Mouse (Mus musculus) spleen, adult 2 months (tissue): ENCODE results near the gene P4ha2. TPM values are rescaled to one million over a fixed set of nuclear protein-coding genes. Genes with fewer than 3 reads are reported as not detected.

ENCODE experiments used
- DNase-seq, 2 experiments: peaks; one replicate each; pipeline versions ENCODE4 v3.0.0 to v3.0.0-alpha.2; 2012 to 2021; ENCODE audit warnings: low spot score in 2 of 2, low read depth in 1 of 2
- H3K27ac ChIP-seq: fragments of 200-500 bp; 2 replicates; pipeline ENCODE4 v1.5.1; 2012; ENCODE audit warnings: low read length, inconsistent platforms; ENCODE audit not compliant: insufficient read depth
- H3K27me3 ChIP-seq: fragments of 200-500 bp; 2 replicates; pipeline ENCODE4 v1.6.1; 2012; ENCODE audit warnings: mild to moderate bottlenecking, moderate library complexity, low read length, inconsistent platforms; ENCODE audit not compliant: control insufficient read depth, insufficient read depth
- H3K36me3 ChIP-seq: fragments of 200-500 bp; 2 replicates; pipeline ENCODE4 v1.6.1; 2012; ENCODE audit warnings: mild to moderate bottlenecking, low read length, inconsistent platforms; ENCODE audit not compliant: control insufficient read depth, insufficient read depth
- H3K4me1 ChIP-seq: fragments of 200-500 bp; 2 replicates; pipeline ENCODE4 v1.6.1; 2011; ENCODE audit warnings: inconsistent platforms; ENCODE audit not compliant: control insufficient read depth, insufficient read depth, insufficient read length
- H3K4me3 ChIP-seq: fragments of 200-500 bp; 2 replicates; pipeline ENCODE4 v1.5.1; 2011; ENCODE audit warnings: mild to moderate bottlenecking, inconsistent platforms; ENCODE audit not compliant: insufficient read depth, insufficient read length; ENCODE audit errors: extremely low read depth
- CTCF ChIP-seq: fragments of 200-500 bp; IDR thresholded peaks from 2 replicates; pipeline ENCODE4 v1.5.1; 2011; ENCODE audit warnings: mild to moderate bottlenecking, inconsistent platforms; ENCODE audit not compliant: insufficient read depth, insufficient read length, insufficient replicate concordance; ENCODE audit errors: extremely low read depth
- POLR2A ChIP-seq: fragments of 200-500 bp; IDR thresholded peaks from 2 replicates; pipeline ENCODE4 v1.6.1; 2011; ENCODE audit warnings: low read depth, low read length, inconsistent platforms
- WGBS: fragments of 180-500 bp; shearing (Covaris S2); methylation state at CpG from one replicate; pipeline ENCODE4 v1.1.7; 2018; 5-methylcytosine and 5-hydroxymethylcytosine counted together
- polyA plus RNA-seq: library from polyadenylated mRNA; depleted of rRNA; stranded (reverse); fragments of >200 nt; gene quantifications from 2 replicates; pipeline ENCODE4 v1.2.3, GENCODE M21; 2012

P4ha2 gene
- polyA plus RNA-seq, 1 experiment: 2.8 TPM

DNA sequence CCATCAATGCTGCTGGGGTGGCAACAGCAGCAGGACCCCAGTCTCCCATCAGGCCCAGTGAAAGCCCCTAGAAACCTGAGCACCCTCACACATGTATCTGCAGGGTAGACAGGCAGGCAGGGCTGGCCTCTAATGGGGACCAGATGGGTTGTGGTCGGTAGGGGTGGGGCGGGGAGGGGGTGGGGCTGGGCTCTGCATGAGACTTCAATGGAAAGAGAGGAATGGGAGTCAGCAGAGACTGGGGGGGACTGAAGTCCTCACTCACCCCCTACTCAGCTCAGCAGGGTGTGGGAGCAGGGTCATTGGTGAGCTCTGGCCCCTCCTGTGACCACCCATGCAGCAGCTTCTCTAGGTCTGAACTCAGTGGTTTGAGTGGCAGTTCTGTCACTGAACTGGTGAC lies 42.5 kb upstream of the P4ha2 start:
- H3K27ac ChIP-seq: no peak overlapping the region
- H3K27me3 ChIP-seq: no peaks in the 10 kb centered on the region
- no peak for DNase-seq
- no peak overlapping the region for H3K4me3 ChIP-seq
- TF ChIP-seq CTCF (no peak), POLR2A (no peak)
- no peaks in the 10 kb centered on the region for H3K4me1 ChIP-seq
- H3K36me3 ChIP-seq: no peaks in the 10 kb centered on the region
- 84% methylated on average over 2 of the region's 2 CpGs for WGBS

DNA sequence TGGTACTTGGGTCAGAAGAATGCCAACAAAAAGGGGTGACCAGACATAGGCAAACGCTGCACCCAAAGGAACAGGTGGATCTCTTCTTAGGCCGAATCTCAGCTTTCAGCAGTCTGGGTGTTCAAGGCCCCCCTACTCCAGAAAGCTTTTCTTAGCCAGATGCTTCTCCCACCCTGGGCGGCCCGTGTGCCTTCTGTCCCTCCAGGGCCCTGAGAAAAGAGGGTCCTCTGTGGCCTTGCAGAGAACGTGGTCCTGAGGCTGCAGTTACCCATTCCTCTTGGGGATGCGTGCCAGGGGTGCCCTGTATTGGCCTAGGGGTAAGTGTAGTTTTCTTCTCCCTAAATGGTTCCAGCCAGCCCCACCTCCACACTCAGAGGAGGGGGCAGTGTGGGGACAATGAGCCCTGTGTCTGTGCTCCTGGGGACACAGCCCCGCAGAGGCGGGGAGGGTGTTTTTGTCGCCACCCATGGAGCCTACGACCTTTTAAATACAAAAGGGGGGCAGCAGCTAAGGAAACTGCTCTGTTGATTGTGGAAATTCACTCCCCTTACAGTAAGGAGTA lies 41.8 kb upstream of the P4ha2 start:
- DNase-seq: no peak
- WGBS: 89% methylated on average over 10 of the region's 10 CpGs
- TF ChIP-seq CTCF (no peak), POLR2A (no peak)
- Histone ChIP-seq H3K4me3 (no peak overlapping the region), H3K36me3 (no peaks in the 10 kb centered on the region), H3K4me1 (no peaks in the 10 kb centered on the region), H3K27ac (no peak overlapping the region), H3K27me3 (no peaks in the 10 kb centered on the region)

DNA sequence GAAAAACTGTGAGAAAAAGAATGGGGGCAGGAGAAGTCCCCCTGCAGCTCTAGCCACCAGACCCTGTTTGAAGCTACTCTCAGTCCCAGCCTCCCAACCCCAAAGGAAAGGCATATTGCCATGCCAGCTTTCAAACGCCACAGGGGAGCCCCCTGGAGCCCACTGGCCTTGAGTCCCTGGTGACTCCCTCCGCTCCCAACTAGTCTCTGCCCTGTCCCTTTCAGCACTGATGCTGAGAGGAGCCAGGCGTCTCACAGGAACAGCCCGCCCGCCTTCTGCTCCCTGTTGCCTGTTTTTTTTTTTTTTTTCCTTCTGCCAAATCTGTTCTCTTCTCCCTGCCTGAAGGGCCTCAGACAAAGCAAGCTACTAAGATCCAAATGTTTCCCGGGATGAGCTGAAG lies 41.3 kb upstream of the P4ha2 start:
- H3K36me3 ChIP-seq: no peaks in the 10 kb centered on the region
- 72% methylated on average over 6 of the region's 6 CpGs for WGBS
- H3K27ac ChIP-seq: no peak overlapping the region
- TF ChIP-seq POLR2A (no peak), CTCF (no peak)
- no peak for DNase-seq
- H3K27me3 ChIP-seq: no peaks in the 10 kb centered on the region
- H3K4me1 ChIP-seq: 0 out of 2 replicates have a peak, but pooled peaks cover under 1% of the 10 kb centered on the region
- H3K4me3 ChIP-seq: no peak overlapping the region

DNA sequence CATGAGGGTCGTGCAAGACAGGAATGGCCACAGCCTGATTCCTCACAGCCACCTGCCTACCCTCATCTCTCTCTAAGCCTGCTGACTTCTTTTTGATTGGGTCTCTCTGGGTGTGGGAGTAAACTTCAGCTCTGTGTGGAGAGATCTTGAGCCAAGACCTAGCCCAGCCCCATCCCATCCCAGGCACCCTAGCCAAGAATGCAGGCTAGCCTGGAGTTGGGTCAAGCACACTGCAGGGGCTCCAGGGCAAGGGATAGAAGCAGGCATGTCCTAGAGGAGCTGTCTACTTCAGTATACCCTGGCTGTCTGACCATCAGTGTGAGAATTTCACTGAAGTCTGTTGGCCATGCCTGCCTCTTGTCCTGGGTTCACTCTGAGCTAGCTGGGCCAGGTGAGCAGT lies 40.4 kb upstream of the P4ha2 start:
- TF ChIP-seq CTCF (no peak), POLR2A (no peak)
- no peaks in the 10 kb centered on the region for H3K27me3 ChIP-seq
- no peak for DNase-seq
- no peak overlapping the region for H3K27ac ChIP-seq
- 71% methylated on average over 1 of the region's 1 CpGs for WGBS
- peaks cover 3% of the 10 kb centered on the region; the same call in 1 of the 2 replicates for H3K4me1 ChIP-seq
- H3K36me3 ChIP-seq: no peaks in the 10 kb centered on the region
- H3K4me3 ChIP-seq: no peak overlapping the region

DNA sequence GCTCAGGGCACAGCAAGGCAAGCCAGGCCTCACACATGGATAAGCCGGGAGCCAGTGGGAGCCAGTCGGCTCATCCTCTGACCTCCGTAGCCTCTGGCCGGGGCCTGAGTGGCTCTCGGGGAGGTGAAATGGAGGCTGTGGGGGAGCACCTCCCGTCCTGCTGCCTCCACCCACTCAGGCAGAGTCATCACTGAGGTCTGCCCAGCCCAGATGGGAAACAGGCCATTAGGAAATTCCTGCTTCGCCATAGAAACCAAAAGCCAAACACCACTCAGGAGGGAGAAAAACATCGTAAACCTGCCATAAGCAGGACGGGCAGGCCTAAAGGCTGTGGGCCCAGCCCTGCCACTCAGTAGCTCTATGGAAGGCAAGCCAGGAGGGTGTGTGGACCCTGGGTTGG lies 39.6 kb upstream of the P4ha2 start:
- Histone ChIP-seq H3K4me1 (peaks cover 3% of the 10 kb centered on the region; the same call in 1 of the 2 replicates), H3K4me3 (no peak overlapping the region), H3K27ac (no peak overlapping the region), H3K36me3 (no peaks in the 10 kb centered on the region), H3K27me3 (no peaks in the 10 kb centered on the region)
- WGBS: 89% methylated on average over 9 of the region's 9 CpGs
- DNase-seq: no peak
- TF ChIP-seq POLR2A (no peak), CTCF (no peak)

DNA sequence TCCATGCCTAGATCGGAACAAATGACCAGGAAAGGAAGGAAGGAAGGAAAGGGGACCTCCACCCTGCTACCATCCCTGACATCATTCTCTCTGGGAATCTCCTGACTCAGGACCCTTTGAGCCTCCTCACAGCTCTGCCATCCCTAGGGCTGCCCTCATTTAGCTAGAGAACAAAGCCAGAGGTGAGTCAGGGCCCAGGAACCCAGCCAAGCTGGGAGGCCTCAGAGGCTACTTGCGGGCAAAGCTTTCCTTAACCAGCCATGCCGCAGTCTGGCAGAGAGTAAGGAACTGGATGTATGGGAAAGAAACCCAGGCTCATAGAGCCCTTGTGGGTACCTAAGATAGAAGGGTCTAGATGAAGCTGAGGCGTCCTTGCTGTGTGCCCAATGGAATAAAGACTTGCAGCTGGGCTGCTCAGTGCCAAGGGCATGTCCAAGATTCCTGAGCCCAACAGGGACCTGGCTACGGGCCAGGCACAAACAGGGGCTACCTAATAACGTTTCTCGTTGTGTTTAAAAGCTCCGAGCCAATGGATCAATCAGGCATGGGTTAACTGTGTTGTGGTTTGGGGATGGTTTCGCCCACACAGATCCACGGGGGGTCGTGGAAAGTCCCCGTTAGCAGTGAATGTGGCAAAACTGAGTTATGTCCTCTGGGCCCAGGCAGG lies 37.7 kb upstream of the P4ha2 start:
- peaks cover 3% of the 10 kb centered on the region; the same call in 1 of the 2 replicates for H3K4me1 ChIP-seq
- DNase-seq: no peak

DNA sequence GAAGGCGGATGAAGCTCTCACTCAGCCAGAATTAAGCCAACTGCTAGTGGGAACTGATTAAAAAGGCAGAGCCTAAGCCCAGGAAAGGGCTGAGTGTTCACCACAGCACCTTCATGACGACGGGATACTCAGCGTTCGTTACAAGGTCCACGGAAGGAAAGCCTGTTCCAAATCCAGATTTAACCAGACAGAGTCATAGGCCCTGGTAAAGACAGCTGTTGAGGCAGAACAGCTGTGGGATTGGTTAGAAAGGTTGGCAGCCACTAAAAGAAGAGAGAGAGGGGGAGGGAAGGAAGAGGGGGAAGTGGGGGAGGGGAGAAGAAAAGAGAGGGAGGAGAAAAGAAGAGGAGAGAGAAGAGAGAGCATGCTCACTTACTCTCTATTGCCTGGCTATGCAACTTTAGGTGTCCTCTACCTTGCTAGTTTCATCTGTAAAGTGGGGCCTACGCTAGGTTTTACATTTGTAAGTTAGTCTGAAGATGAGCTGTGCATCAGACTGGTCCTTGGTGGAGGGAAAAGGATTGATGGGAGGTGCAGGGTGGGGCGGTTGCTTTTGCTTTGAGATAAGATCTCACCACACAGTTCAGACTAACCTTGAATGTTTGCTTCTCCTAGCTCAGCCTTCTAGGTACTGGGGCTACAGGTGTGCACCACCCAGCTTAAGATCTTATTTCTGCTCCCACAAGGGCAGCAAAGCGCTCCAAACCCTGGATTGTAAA lies 37.0 kb upstream of the P4ha2 start:
- no peak overlapping the region for H3K4me3 ChIP-seq
- TF ChIP-seq POLR2A (no peak), CTCF (no peak)
- peaks cover 3% of the 10 kb centered on the region; the same call in 1 of the 2 replicates for H3K4me1 ChIP-seq
- no peaks in the 10 kb centered on the region for H3K27me3 ChIP-seq
- H3K36me3 ChIP-seq: no peaks in the 10 kb centered on the region
- DNase-seq: peak in 1 of 2 experiments; percentile 19
- H3K27ac ChIP-seq: peak overlapping the region; percentile 79
- 67% methylated on average over 9 of the region's 9 CpGs for WGBS

More for the DNA sequence above, 37.7 kb upstream of the P4ha2 start:
- Histone ChIP-seq H3K4me3 (no peak overlapping the region), H3K27me3 (no peaks in the 10 kb centered on the region), H3K27ac (peak overlapping the region; percentile 50), H3K36me3 (no peaks in the 10 kb centered on the region)
- TF ChIP-seq POLR2A (no peak), CTCF (no peak)
- WGBS: 69% methylated on average over 12 of the region's 12 CpGs
